Mouse (Mus musculus) limb, embryonic 14.5 days (tissue): Measurements from ENCODE around the gene Serpina6. TPM values are rescaled to one million over a fixed set of nuclear protein-coding genes. Genes with fewer than 3 reads are reported as not detected.

ENCODE experiments used
- ATAC-seq: fragments of 200-750 bp; cut with Nextera tagmentation; 2 replicates; pipeline ENCODE4 v1.8.0; 2017; ENCODE audit warnings: low read depth, moderate number of reproducible peaks, moderate TSS enrichment; ENCODE audit not compliant: low FRiP score
- DNase-seq: peaks from one replicate; pipeline ENCODE4 v3.0.0-alpha.2; 2015; ENCODE audit warnings: low spot score
- H3K27ac ChIP-seq: fragments of 300-500 bp; sonication (generic); replicated peaks from 2 replicates; pipeline ENCODE4 v1.5.1; 2014; ENCODE audit warnings: low read depth, mild to moderate bottlenecking, low read length, moderate library complexity, mixed read lengths
- H3K27me3 ChIP-seq: fragments of 300-500 bp; sonication (generic); 2 replicates; pipeline ENCODE4 v1.6.1; 2014; ENCODE audit warnings: low read length, mixed read lengths; ENCODE audit not compliant: control insufficient read depth, insufficient read depth
- H3K36me3 ChIP-seq: fragments of 300-500 bp; sonication (generic); 2 replicates; pipeline ENCODE4 v1.6.1; 2014; ENCODE audit warnings: mild to moderate bottlenecking, low read length, moderate library complexity, mixed read lengths; ENCODE audit not compliant: control insufficient read depth, insufficient read depth
- H3K4me1 ChIP-seq: fragments of 300-500 bp; sonication (generic); 2 replicates; pipeline ENCODE4 v1.6.1; 2014; ENCODE audit warnings: antibody characterized with exemption, low read length, mixed read lengths; ENCODE audit not compliant: control insufficient read depth, insufficient read depth
- H3K4me2 ChIP-seq: fragments of 300-500 bp; sonication (generic); replicated peaks from 2 replicates; pipeline ENCODE4 v1.6.1; 2014; ENCODE audit warnings: low read depth, mild to moderate bottlenecking, low read length, moderate library complexity; ENCODE audit not compliant: severe bottlenecking
- H3K4me3 ChIP-seq: fragments of 300-500 bp; sonication (generic); replicated peaks from 2 replicates; pipeline ENCODE4 v1.5.1; 2014; ENCODE audit warnings: low read length
- H3K9ac ChIP-seq: fragments of 300-500 bp; sonication (generic); 2 replicates; pipeline ENCODE4 v1.6.1; 2014; ENCODE audit warnings: mild to moderate bottlenecking, low read depth, low read length, moderate library complexity; ENCODE audit not compliant: severe bottlenecking
- H3K9me3 ChIP-seq: fragments of 300-500 bp; sonication (generic); 2 replicates; pipeline ENCODE4 v1.6.1; 2016; ENCODE audit warnings: low read length; ENCODE audit not compliant: control insufficient read depth
- POLR2A ChIP-seq: fragments of 200-500 bp; IDR thresholded peaks from 2 replicates; pipeline ENCODE4 v1.8.0; 2012; ENCODE audit warnings: inconsistent platforms, mild to moderate bottlenecking, moderate library complexity, borderline replicate concordance; ENCODE audit not compliant: insufficient read depth, insufficient read length; ENCODE audit errors: extremely low read depth
- WGBS: fragments of 180-500 bp; shearing (Covaris S2); extraction: QIAGEN DNeasy Blood & Tissue Kit; methylation state at CpG from one replicate; pipeline ENCODE4 v1.1.7; 2014; 5-methylcytosine and 5-hydroxymethylcytosine counted together
- polyA plus RNA-seq, 2 experiments: library from polyadenylated mRNA; depleted of rRNA in 1 of 2; stranded (reverse) in 1 of 2; unstranded in 1 of 2; fragments of >200 nt; fragmentation: Nextera tagmentation in 1 of 2; extraction: Ambion mirVana in 1 of 2; gene quantifications; 2 replicates each; pipeline versions ENCODE4 v1.2.1 to v1.2.3; 2012 to 2014

Serpina6 gene
- polyA plus RNA-seq, 2 experiments = 0.34 TPM; not detected in 1

GRCm38 (mm10) chr12:103615141-103615540, 41.9 kb downstream of the Serpina6 start:
- WGBS = 79% methylated on average over 1 of the region's 1 CpGs
- H3K9ac ChIP-seq = no peak overlapping the region

GRCm38 (mm10) chr12:103601839-103602238, 55.2 kb downstream of the Serpina6 start:
- DNase-seq (no peak), ATAC-seq (no peak)
- Histone ChIP-seq H3K4me1 (no peaks in the 10 kb centered on the region), H3K36me3 (no peaks in the 10 kb centered on the region), H3K4me3 (no peak overlapping the region), H3K4me2 (no peak overlapping the region), H3K9me3 (no peaks in the 10 kb centered on the region), H3K27me3 (no peaks in the 10 kb centered on the region), H3K27ac (no peak overlapping the region), H3K9ac (no peak overlapping the region)
- no peak for TF ChIP-seq POLR2A
- 51% methylated on average over 3 of the region's 3 CpGs for WGBS

More at GRCm38 (mm10) chr12:103615141-103615540, 41.9 kb downstream of the Serpina6 start:
- H3K27me3 ChIP-seq = no peaks in the 10 kb centered on the region
- no peak overlapping the region for H3K27ac ChIP-seq
- no peak overlapping the region for H3K4me2 ChIP-seq
- no peaks in the 10 kb centered on the region for H3K4me1 ChIP-seq
- DNase-seq (no peak), ATAC-seq (no peak)
- H3K4me3 ChIP-seq = no peak overlapping the region
- H3K9me3 ChIP-seq = no peaks in the 10 kb centered on the region
- no peaks in the 10 kb centered on the region for H3K36me3 ChIP-seq
- TF ChIP-seq POLR2A = no peak

GRCm38 (mm10) chr12:103600364-103600763, 56.6 kb downstream of the Serpina6 start:
- Histone ChIP-seq H3K4me2 (no peak overlapping the region), H3K9me3 (no peaks in the 10 kb centered on the region), H3K27me3 (no peaks in the 10 kb centered on the region), H3K9ac (no peak overlapping the region), H3K4me3 (no peak overlapping the region), H3K36me3 (no peaks in the 10 kb centered on the region), H3K4me1 (no peaks in the 10 kb centered on the region), H3K27ac (no peak overlapping the region)
- WGBS = 38% methylated on average over 3 of the region's 3 CpGs
- ATAC-seq = no peak
- no peak for TF ChIP-seq POLR2A
- no peak for DNase-seq

- H3K4me1 ChIP-seq = no peaks in the 10 kb centered on the region
- WGBS = 72% methylated on average over 2 of the region's 2 CpGs
- DNase-seq = no peak
- H3K4me3 ChIP-seq = no peak overlapping the region
- H3K9ac ChIP-seq = no peak overlapping the region
- no peaks in the 10 kb centered on the region for H3K27me3 ChIP-seq
- ATAC-seq = no peak
- no peak overlapping the region for H3K4me2 ChIP-seq
- no peak overlapping the region for H3K27ac ChIP-seq
- TF ChIP-seq POLR2A = no peak
- H3K9me3 ChIP-seq = no peaks in the 10 kb centered on the region
- H3K36me3 ChIP-seq = no peaks in the 10 kb centered on the region
These were observed 58.6 kb downstream of the Serpina6 start for GRCm38 (mm10) chr12:103598411-103598810.

Other genes starting within 250 kb of the Serpina6 start
- 0.47 and 1.0 TPM in 2 replicates for gene 9330161L09Rik, start 249.4 kb downstream of the Serpina6 start, polyA plus RNA-seq (2012; rRNA removed)
- gene 9330161L09Rik, start 249.4 kb downstream of the Serpina6 start, polyA plus RNA-seq (2014; fragmentation: Nextera tagmentation; extraction: Ambion mirVana) = 0.32 and 0.68 TPM in 2 replicates
- 44.1 and 53.2 TPM in 2 replicates for gene Ddx24, start 231.4 kb downstream of the Serpina6 start, polyA plus RNA-seq (2012; rRNA removed)
- gene Ddx24, start 231.4 kb downstream of the Serpina6 start, polyA plus RNA-seq (2014; fragmentation: Nextera tagmentation; extraction: Ambion mirVana) = 81.5 and 91.3 TPM in 2 replicates
- gene Ifi27, start 223.0 kb downstream of the Serpina6 start, polyA plus RNA-seq (2012; rRNA removed) = 87.1 and 100 TPM in 2 replicates
- 49.5 and 50.5 TPM in 2 replicates for gene Ifi27, start 223.0 kb downstream of the Serpina6 start, polyA plus RNA-seq (2014; fragmentation: Nextera tagmentation; extraction: Ambion mirVana)
- gene Ifi27l2a, start 213.5 kb downstream of the Serpina6 start, polyA plus RNA-seq (2012; rRNA removed) = 10.2 and 14.8 TPM in 2 replicates
- gene Ifi27l2a, start 213.5 kb downstream of the Serpina6 start, polyA plus RNA-seq (2014; fragmentation: Nextera tagmentation; extraction: Ambion mirVana) = 12.3 and 14.0 TPM in 2 replicates
- gene Ifi27l2b, start 200.0 kb downstream of the Serpina6 start, polyA plus RNA-seq (2012; rRNA removed) = not detected in 2 replicates
- not detected in 2 replicates for gene Ifi27l2b, start 200.0 kb downstream of the Serpina6 start, polyA plus RNA-seq (2014; fragmentation: Nextera tagmentation; extraction: Ambion mirVana)
- 1.4 and 1.9 TPM in 2 replicates for gene Ppp4r4, start 124.9 kb downstream of the Serpina6 start, polyA plus RNA-seq (2012; rRNA removed)
- gene Ppp4r4, start 124.9 kb downstream of the Serpina6 start, polyA plus RNA-seq (2014; fragmentation: Nextera tagmentation; extraction: Ambion mirVana) = 0.62 and 1.2 TPM in 2 replicates
- 0.01 TPM in 1 of 2 replicates, not detected in the other for gene Serpina10, start 25.8 kb downstream of the Serpina6 start, polyA plus RNA-seq (2012; rRNA removed)
- not detected in 2 replicates for gene Serpina10, start 25.8 kb downstream of the Serpina6 start, polyA plus RNA-seq (2014; fragmentation: Nextera tagmentation; extraction: Ambion mirVana)
- gene Serpina16, start 18.9 kb upstream of the Serpina6 start, polyA plus RNA-seq (2012; rRNA removed) = not detected in 2 replicates
- not detected in 2 replicates for gene Serpina16, start 18.9 kb upstream of the Serpina6 start, polyA plus RNA-seq (2014; fragmentation: Nextera tagmentation; extraction: Ambion mirVana)
- gene Serpina1f, start 38.3 kb upstream of the Serpina6 start, polyA plus RNA-seq (2012; rRNA removed) = 0.05 TPM in 1 of 2 replicates, not detected in the other
- gene Serpina1f, start 38.3 kb upstream of the Serpina6 start, polyA plus RNA-seq (2014; fragmentation: Nextera tagmentation; extraction: Ambion mirVana) = not detected in 2 replicates
- 0.06 and 0.14 TPM in 2 replicates for gene Serpina1d, start 116.4 kb upstream of the Serpina6 start, polyA plus RNA-seq (2012; rRNA removed)
- gene Serpina1d, start 116.4 kb upstream of the Serpina6 start, polyA plus RNA-seq (2014; fragmentation: Nextera tagmentation; extraction: Ambion mirVana) = not detected in 2 replicates
- gene Serpina1b, start 173.2 kb upstream of the Serpina6 start, polyA plus RNA-seq (2012; rRNA removed) = 0.72 and 0.80 TPM in 2 replicates
- not detected in 2 replicates for gene Serpina1b, start 173.2 kb upstream of the Serpina6 start, polyA plus RNA-seq (2014; fragmentation: Nextera tagmentation; extraction: Ambion mirVana)
- 0.49 and 0.59 TPM in 2 replicates for gene Serpina1a, start 206.3 kb upstream of the Serpina6 start, polyA plus RNA-seq (2012; rRNA removed)
- not detected in 2 replicates for gene Serpina1a, start 206.3 kb upstream of the Serpina6 start, polyA plus RNA-seq (2014; fragmentation: Nextera tagmentation; extraction: Ambion mirVana)
- gene Serpina1c, start 247.7 kb upstream of the Serpina6 start, polyA plus RNA-seq (2012; rRNA removed) = 0.23 TPM in 1 of 2 replicates, not detected in the other
- gene Serpina1c, start 247.7 kb upstream of the Serpina6 start, polyA plus RNA-seq (2014; fragmentation: Nextera tagmentation; extraction: Ambion mirVana) = not detected in 2 replicates